Mouse (Mus musculus) CD8-positive naive resting alpha-beta T cell, adult 2 months (primary cell): ENCODE results near the gene Mtmr2.
"Not testable (repeated sequence)": the region's sequence is repeated elsewhere in the genome, so short reads cannot be mapped to it uniquely, and the experiment has no call there.

Experiments used
- DNase-seq, 2 experiments: peaks; one replicate each; pipeline ENCODE4 v3.0.0; 2022; ENCODE audit warnings: low read depth in 2 of 2, low spot score in 2 of 2

Mtmr2 gene

DNA sequence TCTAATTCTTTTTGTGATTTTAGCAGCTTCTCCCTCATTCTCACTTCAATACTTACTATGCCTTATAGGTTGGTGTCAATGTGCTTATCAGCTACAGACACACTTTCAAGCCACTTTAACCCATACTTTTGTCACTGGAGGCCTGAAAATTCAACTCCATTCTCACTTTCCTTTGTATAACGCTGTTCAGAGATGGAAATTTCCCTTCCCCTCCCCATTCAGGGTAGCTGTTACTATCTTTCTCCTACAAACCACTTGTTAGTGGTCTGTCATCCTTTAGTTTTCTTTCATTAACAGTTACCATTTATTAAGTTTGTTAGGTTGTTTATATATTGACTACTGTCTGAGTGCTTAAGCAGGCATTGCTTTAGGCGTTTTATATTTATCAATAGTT is at the start of gene Mtmr2:
Gene Mtmr2, plus strand, starts transcription at position 7 of the 394 bp plus-strand sequence.
- DNase-seq: no peak

DNA sequence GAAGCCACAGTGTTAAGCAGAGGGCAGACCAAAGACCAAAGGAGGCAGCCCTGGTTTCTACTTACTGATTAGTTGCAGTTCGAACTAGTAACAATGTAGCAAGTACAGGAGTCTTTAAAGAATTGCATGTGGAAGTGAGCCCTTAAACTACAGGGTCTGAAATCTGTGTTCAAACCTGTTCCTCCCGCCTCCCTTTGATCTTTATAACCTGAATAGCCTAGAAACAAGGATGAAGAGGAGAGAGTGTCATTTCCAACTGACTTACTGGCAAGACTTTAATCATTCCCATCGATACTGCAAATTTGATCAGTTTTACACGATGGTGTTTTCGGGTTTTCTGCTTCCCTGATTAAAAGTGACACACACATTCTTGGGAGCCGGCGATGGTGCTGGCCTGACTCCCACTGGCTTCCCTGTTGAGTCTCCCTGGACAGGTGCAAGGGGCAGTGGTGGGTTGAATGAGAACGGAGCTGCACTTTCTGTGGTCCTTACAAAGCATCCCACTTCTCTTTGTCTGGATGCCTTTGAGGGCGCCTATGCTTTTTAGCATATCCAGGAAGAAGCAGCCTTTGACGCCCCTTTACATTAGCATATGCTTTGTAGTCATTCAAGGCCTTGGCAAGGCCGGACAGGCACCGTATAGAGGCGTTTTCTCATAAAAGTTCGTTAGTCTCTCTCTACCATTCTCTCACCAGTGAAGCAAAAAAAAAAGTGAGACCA is 49.0 kb upstream of the Mtmr2 start:
- no peak for DNase-seq

DNA sequence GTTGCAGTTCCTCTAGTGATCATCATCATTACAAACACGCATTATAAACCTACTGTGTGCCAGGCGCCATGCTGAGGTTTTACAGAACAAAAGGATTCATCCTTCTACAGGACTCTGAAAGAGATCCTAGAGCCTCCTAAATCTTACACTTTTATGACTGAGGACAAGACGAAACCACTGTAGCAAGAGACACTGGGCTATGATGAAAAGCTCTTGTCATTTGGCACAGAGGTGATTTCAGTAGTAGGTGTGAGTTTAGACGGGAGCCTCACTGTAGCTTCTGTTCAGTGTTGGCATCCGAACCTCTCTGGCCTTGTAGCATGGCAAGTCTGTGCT is 48.5 kb upstream of the Mtmr2 start:
- no peak for DNase-seq

DNA sequence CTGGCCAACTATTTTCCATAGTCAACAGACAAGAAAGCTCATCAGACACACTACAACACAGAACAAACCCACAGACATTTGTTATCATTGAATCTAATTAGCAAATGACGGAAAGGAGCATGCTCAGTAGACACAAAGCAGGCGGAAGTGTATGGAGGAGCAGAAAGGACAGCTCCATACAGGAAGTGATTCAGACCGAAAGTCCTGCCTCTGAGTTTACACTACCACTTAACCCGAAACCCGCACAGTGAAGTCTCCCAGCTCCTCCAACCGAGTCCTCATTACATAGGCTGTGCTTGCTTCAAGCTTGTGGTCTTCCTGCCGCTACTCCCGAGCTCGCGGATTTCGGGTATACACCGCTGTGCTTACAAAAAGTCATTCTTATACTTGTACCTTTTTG is 46.4 kb upstream of the Mtmr2 start:
- DNase-seq: no peak

DNA sequence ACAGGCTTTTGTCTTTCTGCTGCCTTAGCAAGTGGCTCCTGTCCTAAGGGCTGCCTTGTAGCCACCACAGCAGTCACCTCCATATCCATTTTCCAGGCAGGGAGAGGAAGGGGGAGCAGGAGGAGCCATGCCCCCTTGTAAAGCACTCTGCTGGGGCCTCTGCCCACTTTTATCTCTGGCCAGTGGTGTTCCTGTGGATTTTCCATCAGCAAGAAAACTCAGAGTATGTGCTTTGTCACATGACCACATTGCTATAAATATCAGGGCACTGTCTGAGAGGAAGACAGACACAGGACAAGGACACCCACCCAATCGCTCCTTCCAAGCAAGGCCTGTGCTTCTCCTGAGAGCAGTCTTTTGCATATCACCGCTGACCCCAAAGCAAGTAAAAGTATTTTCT is 45.1 kb upstream of the Mtmr2 start:
- DNase-seq: no peak

DNA sequence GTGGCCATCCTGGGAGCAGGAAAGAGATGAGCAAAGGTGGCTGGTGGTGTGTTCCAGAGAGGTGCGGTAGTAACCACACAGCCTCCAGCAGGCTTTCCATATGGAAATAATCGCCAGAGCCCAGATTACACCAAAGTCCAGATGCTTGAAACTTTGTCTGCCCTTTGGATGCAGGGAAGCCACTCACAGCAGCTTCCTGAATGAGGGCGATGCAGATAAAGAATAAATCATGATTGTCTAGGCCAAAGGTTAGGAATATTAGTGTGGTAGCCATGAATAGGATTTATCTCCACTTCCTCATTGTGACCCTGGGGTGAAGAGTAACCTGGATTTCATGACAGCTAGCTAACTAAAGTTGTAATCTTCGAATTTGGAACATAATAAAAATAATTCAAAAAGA is 43.3 kb upstream of the Mtmr2 start:
- DNase-seq: no peak

DNA sequence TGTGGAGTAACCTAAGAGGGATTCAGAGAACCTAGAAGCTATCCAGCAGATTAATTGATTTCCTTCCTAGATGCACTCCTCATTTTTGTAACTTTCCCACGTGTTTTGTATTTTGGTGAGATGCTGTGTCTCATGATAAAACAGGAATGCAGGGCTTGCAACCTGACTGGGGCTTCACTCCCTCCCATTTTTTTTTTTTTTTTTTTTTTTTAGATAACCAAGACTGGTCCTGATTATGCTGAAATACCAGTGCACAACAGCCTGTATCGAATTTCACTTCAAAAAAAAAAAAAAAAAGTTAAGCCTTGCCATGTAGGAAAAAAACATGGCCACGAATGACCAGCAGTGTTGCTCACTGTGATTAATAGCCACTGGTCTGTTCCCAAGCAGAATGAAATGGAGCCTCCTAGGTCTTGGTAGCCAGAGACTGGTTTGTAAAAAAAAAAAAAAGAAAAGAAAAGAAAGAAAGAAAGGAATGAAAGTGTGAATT is 41.1 kb upstream of the Mtmr2 start:
- DNase-seq: no peak

DNA sequence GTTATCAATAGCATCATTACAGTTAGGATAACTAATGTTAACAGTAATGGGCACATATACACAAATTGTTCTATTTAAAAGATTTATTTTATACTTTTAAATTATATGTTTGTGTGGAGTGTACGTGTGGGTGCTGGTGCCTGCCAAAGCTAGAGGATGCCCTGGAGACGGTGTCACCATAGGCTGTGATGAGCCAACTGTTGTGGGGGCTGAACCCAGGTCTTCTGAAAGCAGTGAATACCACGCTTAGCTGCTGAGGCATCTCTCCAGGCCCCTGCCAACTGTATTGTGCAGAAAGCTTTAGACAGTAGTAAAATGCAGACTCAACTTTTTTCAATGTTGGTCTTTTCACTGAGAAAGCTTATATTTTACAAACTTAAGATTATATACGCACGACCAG is 38.8 kb upstream of the Mtmr2 start:
- DNase-seq: no peak

DNA sequence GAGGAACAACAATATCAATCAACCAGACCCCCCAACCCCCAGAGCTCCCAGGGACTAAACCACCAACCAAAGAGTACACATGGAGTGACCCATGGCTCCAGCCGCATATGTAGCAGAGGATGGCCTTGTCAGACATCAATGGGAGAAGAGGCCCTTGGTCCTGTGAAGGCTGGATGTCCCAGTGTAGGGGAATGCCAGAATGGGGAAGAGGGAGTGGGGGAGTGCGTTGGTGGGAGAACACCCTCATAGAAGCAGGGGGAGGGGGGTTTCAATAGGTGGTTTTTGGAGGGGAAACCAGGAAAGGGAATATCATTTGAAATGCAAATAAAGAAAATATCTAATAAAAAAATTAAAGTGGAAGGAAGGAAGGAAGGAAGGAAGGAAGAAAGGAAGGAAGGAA is 32.3 kb upstream of the Mtmr2 start:
- not testable (repeated sequence) for DNase-seq

DNA sequence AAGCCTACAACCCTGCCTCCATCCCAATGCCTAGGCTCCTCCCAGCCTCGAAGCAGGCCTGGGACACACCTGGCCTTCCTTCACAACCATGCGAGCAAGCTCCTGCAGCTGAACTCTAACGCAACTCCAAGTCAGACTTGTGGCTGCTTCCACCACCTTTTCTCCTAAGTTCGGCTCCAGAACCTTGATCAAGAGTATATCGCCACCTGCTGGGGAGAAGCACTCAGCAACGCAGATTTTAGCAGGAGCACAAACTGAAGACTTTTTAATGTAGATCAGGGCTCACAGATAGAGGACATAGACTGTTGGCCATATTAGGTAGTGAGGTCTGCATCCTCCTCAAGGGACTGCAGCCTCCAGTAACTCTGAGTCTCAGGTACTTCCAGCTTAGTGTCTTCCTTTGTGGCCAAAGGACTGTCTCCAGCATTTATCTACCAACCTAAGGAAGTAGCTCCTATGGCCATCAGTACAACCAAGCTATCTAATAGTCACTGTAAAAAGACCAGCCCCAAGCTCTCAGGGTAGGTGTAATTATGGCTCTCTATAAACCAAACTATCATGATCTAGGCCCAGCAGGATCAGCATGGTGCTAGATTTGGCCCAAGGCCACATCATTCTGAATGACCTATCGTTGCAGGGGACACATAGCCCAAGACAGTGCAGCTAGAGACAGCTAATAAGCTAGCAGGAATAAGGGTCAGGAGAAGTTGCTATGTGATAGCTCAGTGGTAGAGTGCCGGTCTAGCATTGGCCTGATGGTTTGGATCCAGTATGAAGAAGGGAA is 31.7 kb upstream of the Mtmr2 start:
- DNase-seq: peak; percentile 66 to 69

DNA sequence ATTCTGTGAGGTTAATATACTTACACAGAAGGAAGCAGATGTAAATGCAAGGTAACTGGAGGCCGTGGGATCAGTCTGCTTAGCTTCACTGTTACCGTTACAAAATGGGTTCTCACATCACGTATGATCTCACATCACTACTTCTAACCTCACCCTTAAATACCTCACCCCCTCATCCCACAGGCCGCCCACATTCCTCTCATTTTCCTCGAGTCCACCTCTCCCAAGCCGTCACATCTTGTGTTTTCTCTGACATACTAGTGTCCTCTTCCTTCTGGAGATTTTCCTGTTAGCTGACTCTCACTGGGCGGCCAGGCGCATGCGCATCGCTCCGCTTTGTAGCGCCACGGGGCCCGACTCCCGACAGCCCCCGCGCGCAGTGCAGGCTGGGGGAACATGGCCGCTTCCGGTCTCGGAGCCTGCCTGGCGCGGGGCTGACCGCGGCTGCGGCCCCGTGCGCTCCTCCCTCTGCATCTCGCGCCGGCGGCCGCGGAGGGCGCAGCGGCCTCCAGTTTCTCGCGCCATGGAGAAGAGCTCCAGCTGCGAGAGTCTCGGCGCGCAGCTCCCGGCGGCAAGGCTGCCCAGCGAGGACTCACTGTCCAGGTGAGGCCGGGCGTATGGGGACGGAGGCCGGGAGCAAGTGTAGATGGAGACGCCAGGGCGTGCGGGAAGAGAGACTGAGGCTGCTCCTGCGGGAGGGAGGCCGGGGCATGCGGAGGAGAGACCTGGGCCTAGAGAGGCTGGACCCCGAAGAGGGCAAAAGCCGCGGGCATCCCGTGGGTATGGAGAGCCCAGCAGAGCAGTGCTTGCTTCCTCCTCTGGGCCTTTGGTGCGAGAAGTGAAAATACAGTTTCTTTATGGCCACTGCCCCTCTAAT is 826 bp downstream of the Mtmr2 start:
- DNase-seq: peak; percentile 91 to 92

DNA sequence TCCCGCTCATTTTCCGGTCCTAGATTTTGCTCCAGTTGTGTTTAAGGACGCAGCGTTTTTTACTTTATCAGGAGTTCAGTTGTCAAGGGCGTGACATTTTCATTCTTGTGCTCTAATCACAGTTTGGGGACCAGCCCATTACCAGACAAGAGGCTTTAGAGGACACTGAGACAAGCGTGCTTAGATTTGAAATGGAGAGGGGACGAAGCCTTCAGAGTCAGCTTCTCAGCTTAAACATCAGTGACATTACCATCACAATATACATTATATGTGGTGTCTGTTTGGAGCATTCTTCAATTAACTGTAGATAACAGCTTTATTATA is 1.4 kb downstream of the Mtmr2 start:
- peak in 1 of 2 experiments; percentile 3 for DNase-seq

DNA sequence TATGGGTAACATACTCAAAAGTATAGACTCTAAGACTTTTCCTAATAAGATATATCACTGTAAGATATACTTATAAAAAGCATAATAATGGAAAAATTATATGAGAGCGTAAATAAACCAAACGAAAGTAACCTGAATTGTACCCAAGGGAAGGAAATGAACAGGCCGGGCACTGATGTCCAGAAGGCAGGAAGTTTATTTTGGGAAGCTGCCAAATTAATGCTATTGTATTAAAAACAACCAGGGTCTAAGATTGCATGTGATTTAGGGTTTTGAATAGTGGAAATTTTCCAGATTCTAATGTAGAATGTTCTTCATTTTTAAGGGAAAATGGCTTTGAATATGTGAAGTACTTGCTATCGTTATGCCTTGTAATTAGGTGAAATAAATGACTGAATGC is 4.3 kb downstream of the Mtmr2 start:
- DNase-seq: no peak

DNA sequence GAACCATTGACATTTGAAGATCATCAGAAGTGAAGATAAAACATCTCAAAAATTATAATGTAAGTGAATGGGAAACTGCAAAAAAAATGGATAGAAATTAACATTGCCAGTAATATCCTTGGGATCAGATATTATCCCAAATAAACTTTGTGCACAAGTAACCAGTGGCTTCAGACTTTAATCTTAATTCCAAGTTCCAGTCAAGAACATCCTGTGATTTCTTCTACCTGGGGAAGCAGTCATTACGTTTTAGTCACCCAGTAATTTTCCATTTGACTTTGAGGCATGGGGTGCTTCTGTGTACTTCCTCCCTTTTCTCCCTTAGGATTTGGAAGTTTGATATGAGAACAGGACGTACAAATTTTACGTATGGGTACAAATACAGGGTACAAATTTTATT is 12.2 kb downstream of the Mtmr2 start:
- no peak for DNase-seq

DNA sequence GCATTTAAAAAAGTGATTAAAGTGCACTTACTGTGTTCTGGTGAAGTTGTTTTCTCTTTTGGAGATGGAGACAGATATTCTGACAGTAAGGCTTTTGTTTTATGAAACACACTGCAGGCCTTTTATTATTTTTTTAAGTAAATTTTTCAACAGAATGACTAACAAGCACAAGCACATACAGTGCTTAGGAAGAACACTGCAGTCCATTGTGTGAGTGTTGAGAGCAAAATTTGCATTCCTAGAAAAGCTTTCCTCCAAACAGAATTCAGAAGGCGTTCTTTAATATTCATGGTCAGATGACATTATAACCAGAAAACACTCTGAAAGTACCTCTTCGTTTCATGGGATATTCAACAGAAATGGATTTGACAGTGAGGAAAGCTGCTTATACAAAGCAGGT is 17.4 kb downstream of the Mtmr2 start:
- DNase-seq: no peak

DNA sequence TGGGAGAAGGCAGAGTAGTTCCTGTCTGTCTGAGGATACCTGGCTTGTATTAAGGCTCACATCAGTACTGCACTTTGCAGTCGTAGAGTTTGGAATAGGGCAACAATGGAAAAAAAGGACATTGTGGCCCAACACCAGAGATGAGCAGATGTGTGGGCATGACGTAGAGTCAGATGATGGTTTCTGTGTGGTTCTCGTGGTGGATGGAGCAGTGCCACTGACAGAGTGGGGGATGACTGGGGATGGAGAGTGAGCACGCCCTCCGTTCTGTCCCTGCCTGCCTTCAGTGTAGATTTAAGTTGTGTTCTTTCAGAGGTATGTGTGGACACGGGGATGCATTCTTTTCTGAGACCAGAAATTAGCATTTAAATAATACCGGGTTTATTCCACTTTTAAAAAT is 18.4 kb downstream of the Mtmr2 start:
- DNase-seq: no peak

DNA sequence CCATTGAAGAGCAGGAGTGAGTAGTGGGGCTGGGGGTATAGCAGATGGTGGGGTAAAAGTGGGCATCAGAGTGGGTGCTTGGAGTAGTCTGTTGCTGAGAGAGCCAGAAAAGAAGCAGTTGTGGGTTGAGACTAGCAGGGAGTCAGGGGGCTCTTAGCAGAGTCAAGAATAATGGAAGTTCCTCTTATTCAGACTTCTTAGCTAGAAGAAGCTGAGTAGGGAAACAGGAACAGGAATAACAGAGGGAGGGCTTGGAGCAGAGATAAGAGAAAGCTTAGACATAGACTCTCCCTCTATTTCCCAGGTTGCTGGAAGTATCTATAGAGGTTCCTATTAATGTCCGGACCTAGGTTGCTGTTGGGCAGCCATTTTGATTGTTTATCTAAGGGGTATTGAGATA is 26.5 kb downstream of the Mtmr2 start:
- DNase-seq: no peak

DNA sequence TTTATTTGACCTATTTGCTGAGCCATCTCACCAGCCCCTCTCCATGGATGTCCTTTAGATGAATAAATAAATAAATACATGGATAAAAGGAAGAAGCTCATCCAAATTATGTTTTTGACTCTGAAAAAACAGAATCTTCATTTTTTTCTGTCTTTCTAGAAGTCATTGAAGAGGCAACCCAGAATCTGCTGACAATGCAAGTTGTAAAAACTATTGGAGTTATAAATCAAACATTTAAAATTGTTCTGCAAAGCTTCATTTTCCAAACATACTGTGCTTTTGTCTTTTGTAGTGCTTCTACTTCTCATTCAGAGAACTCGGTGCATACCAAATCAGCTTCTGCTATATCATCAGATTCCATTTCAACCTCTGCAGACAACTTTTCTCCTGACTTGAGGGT is 33.8 kb downstream of the Mtmr2 start:
- no peak for DNase-seq

DNA sequence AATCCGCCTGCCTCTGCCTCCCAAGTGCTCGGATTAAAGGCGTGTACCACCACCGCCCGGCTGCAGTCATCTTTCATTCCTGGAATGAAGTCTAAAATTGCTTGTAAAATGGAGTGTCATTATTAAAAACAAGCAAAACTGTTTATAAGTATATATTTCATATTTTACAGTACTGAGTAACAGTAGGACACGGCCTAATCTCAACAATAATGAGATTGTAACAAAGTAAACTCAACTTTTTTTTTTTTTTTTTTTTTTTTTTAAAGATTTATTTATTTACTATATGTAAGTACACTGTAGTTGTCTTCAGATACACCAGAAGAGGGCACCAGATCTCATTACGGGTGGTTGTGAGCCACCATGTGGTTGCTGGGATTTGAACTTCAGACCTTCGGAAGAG is 42.7 kb downstream of the Mtmr2 start:
- not testable (repeated sequence) for DNase-seq

DNA sequence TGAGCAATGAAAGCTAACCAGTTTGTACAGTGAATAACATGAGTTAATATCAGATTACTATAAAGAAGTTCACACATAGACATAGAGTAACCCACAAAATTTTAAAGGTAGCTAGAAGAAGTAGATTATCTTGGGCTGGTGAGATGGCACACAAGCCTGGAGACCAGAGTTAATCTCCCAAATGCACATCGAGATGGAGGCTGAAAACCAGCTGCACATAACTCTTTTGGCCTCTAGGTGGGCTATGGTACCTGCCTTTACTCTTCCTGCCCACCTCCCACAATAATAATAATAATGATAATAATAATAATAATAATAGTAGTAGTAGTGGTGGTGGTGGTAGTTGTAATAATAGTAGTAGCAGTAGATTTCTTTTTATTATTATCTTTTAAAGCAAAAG is 46.1 kb downstream of the Mtmr2 start:
- no peak for DNase-seq

DNA sequence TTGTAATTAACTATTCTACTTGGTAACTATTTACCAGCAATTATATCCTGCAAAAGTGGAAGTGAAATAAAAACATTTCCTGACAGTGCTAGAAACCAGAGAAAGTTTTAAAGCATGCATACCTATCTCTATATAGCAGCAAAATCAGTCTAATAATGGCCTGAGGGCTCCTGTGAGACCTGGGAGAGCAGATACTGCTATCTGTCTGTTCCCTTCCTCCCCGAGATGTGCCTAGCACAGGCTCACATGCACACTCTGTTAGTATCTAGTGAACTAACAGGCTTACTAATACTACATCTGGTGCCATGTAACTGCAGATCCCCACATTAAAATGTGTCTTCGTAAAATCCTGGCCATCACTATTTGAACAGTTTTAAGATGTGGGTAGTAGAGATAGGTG is 46.5 kb downstream of the Mtmr2 start:
- DNase-seq: no peak

DNA sequence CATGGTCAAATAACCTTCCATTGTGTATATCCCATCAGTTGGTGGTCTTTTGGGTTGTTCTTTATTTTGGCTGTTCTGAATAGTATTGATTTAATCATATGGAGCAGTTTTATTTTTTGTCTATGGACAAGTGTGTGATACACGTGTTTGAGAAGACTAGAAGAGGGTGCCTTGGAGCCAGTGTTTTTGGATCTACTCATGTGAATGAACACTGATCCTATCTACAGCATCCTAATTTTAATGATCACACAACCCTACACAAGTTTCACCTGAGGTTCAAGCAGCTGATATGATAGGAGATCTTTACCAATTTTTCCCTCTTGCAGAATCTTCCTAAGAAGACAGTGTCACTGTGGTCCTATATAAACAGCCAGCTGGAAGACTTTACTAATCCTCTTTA is 56.3 kb downstream of the Mtmr2 start:
- no peak for DNase-seq
